Mouse (Mus musculus) CD4-positive, CD25-positive, alpha-beta regulatory T cell, adult 4 months (primary cell): ENCODE data around the gene Dlgap4. TPM values are rescaled to one million over a fixed set of nuclear protein-coding genes. Genes with fewer than 3 reads are reported as not detected.

Source experiments
- polyA plus RNA-seq, 2 experiments: library from polyadenylated mRNA; unstranded; fragments of 100-300 nt; shearing (Covaris generic); gene quantifications; one replicate each; pipeline ENCODE4 v1.2.1; 2017

The Dlgap4 gene
- polyA plus RNA-seq, 2 experiments from 2014 or later, result 71.7 to 109 TPM

Other genes starting within 250 kb of the Dlgap4 start
- gene Epb41l1, start 192.8 kb upstream of the Dlgap4 start, polyA plus RNA-seq, result under 1 TPM in 1 of 2 experiments, not detected in 1; 0.24 TPM
- 10 to 100 TPM; 32.9 to 42.8 TPM for gene Aar2, start 66.1 kb upstream of the Dlgap4 start, polyA plus RNA-seq
- not detected for gene Myl9, start 161.7 kb downstream of the Dlgap4 start, polyA plus RNA-seq
- 10 to 100 TPM; 10.4 to 14.6 TPM for gene Tgif2, start 226.3 kb downstream of the Dlgap4 start, polyA plus RNA-seq
- gene 4930518I15Rik, start 244.2 kb downstream of the Dlgap4 start, polyA plus RNA-seq, result 10 to 100 TPM; 25.0 to 27.3 TPM
- gene Rab5if, start 249.4 kb downstream of the Dlgap4 start, polyA plus RNA-seq, result 1 to 10 TPM; 5.1 to 5.4 TPM